Mouse (Mus musculus): ENCODE results near the gene Vmn1r159. TPM values are rescaled to one million over a fixed set of nuclear protein-coding genes. Genes with fewer than 3 reads are reported as not detected.

Gene Vmn1r159
- polyA plus RNA-seq (2014; fragmentation: Illumina TruSeq; extraction: RNeasy Lipid Tissue Mini Kit (QIAGEN cat#74804); ENCODE audit: low read depth, low replicate concordance): not detected

GRCm38 (mm10) chr7:22843505-22843904 lies at the start of gene Vmn1r159:
Gene Vmn1r159 (minus strand): TSS chr7:22843605.

GRCm38 (mm10) chr7:22870924-22871323 lies 27.5 kb upstream of the Vmn1r159 start, which contains the start of gene Vmn1r160:
Gene Vmn1r160 (plus strand): TSS chr7:22871224.

Other genes with a start within 250 kb of the Vmn1r159 start
- not detected for gene Vmn1r155, start 185.6 kb downstream of the Vmn1r159 start, polyA plus RNA-seq (2014; fragmentation: Illumina TruSeq; extraction: RNeasy Lipid Tissue Mini Kit (QIAGEN cat#74804); ENCODE audit: low read depth, low replicate concordance)
- not detected for gene Gm8693, start 151.3 kb downstream of the Vmn1r159 start, polyA plus RNA-seq (2014; fragmentation: Illumina TruSeq; extraction: RNeasy Lipid Tissue Mini Kit (QIAGEN cat#74804); ENCODE audit: low read depth, low replicate concordance)
- gene Gm4567, start 123.9 kb downstream of the Vmn1r159 start, polyA plus RNA-seq (2014; fragmentation: Illumina TruSeq; extraction: RNeasy Lipid Tissue Mini Kit (QIAGEN cat#74804); ENCODE audit: low read depth, low replicate concordance): not detected
- gene Vmn1r157, start 81.9 kb downstream of the Vmn1r159 start, polyA plus RNA-seq (2014; fragmentation: Illumina TruSeq; extraction: RNeasy Lipid Tissue Mini Kit (QIAGEN cat#74804); ENCODE audit: low read depth, low replicate concordance): not detected
- not detected for gene Vmn1r158, start 52.8 kb downstream of the Vmn1r159 start, polyA plus RNA-seq (2014; fragmentation: Illumina TruSeq; extraction: RNeasy Lipid Tissue Mini Kit (QIAGEN cat#74804); ENCODE audit: low read depth, low replicate concordance)
- not detected for gene Vmn1r160, start 27.6 kb upstream of the Vmn1r159 start, polyA plus RNA-seq (2014; fragmentation: Illumina TruSeq; extraction: RNeasy Lipid Tissue Mini Kit (QIAGEN cat#74804); ENCODE audit: low read depth, low replicate concordance)
- gene Gm4214, start 141.1 kb upstream of the Vmn1r159 start, polyA plus RNA-seq (2014; fragmentation: Illumina TruSeq; extraction: RNeasy Lipid Tissue Mini Kit (QIAGEN cat#74804); ENCODE audit: low read depth, low replicate concordance): not detected
- gene Gm4216, start 176.3 kb upstream of the Vmn1r159 start, polyA plus RNA-seq (2014; fragmentation: Illumina TruSeq; extraction: RNeasy Lipid Tissue Mini Kit (QIAGEN cat#74804); ENCODE audit: low read depth, low replicate concordance): not detected
- not detected for gene Vmn1r163, start 211.9 kb upstream of the Vmn1r159 start, polyA plus RNA-seq (2014; fragmentation: Illumina TruSeq; extraction: RNeasy Lipid Tissue Mini Kit (QIAGEN cat#74804); ENCODE audit: low read depth, low replicate concordance)
- gene Gm8720, start 223.9 kb upstream of the Vmn1r159 start, polyA plus RNA-seq (2014; fragmentation: Illumina TruSeq; extraction: RNeasy Lipid Tissue Mini Kit (QIAGEN cat#74804); ENCODE audit: low read depth, low replicate concordance): not detected